Mouse (Mus musculus): ENCODE measurements around the gene Epb41l1. TPM values are rescaled to one million over a fixed set of nuclear protein-coding genes. Genes with fewer than 3 reads are reported as not detected.
"Not testable (repeated sequence)": the region's sequence is repeated elsewhere in the genome, so short reads cannot be mapped to it uniquely, and the experiment has no call there.

Epb41l1 gene
- polyA plus RNA-seq, 1 experiment = 38.1 TPM

DNA sequence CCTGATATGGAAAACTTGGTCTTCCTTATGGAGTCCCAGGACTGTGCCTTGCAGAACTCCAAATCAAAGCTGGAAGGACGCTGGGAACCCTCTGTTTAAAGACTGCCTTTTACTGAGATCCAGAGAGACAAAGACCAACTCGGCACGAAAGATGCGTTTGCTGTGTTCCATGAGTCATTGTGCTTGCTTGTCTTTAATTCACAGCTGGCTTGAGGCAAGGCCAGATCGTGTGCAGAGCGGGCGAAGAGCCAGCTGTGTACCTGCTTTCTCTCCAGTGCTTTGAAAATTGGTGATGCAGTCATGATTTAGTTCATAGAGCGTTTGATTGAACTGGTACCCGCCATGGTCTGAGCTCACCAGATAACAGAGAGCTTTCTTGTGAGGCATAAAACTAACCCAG is 94.4 kb downstream of the Epb41l1 start:
- DNase-seq = no peak
- H3K4me1 ChIP-seq (ENCODE audit: control insufficient read depth, insufficient read depth, low read length) = no peaks in the 10 kb centered on the region; the same call in 1 of the 2 replicates
- no peak overlapping the region for H3K27ac ChIP-seq (ENCODE audit: insufficient read depth, low read depth, low read length)
- TF ChIP-seq CTCF (conservative IDR thresholded peaks at IDR 0.05; ENCODE audit: insufficient read depth, insufficient read length, low read depth, low read length) = no peak
- no peak for TF ChIP-seq POLR2A (IDR thresholded peaks at IDR 0.05; ENCODE audit: low read depth, low read length)
- no peaks in the 10 kb centered on the region; the same call in 1 of the 2 replicates for H3K36me3 ChIP-seq (ENCODE audit: control insufficient read depth, insufficient read depth, low read length)
- WGBS = 87% methylated on average over 9 of the region's 9 CpGs
- H3K4me3 ChIP-seq (ENCODE audit: insufficient read depth, low read depth, low read length) = no peak overlapping the region
- H3K27me3 ChIP-seq (replicated peaks; ENCODE audit: control insufficient read depth, insufficient read depth, low read length) = no peaks in the 10 kb centered on the region

- peak; percentile 89 for TF ChIP-seq CTCF (conservative IDR thresholded peaks at IDR 0.05; ENCODE audit: insufficient read depth, insufficient read length, low read depth, low read length)
- TF ChIP-seq POLR2A (IDR thresholded peaks at IDR 0.05; ENCODE audit: low read depth, low read length) = no peak
- no peaks in the 10 kb centered on the region; the same call in 1 of the 2 replicates for H3K36me3 ChIP-seq (ENCODE audit: control insufficient read depth, insufficient read depth, low read length)
- H3K27ac ChIP-seq (ENCODE audit: insufficient read depth, low read depth, low read length) = no peak overlapping the region
- no peak overlapping the region for H3K4me3 ChIP-seq (ENCODE audit: insufficient read depth, low read depth, low read length)
- WGBS = 21% methylated on average over 7 of the region's 7 CpGs
- no peaks in the 10 kb centered on the region for H3K27me3 ChIP-seq (replicated peaks; ENCODE audit: control insufficient read depth, insufficient read depth, low read length)
- no peaks in the 10 kb centered on the region; the same call in 1 of the 2 replicates for H3K4me1 ChIP-seq (ENCODE audit: control insufficient read depth, insufficient read depth, low read length)
- DNase-seq = peak; percentile 75
Observed at GRCm38 (mm10) chr2:156515565-156516185, 95.0 kb downstream of the Epb41l1 start.

DNA sequence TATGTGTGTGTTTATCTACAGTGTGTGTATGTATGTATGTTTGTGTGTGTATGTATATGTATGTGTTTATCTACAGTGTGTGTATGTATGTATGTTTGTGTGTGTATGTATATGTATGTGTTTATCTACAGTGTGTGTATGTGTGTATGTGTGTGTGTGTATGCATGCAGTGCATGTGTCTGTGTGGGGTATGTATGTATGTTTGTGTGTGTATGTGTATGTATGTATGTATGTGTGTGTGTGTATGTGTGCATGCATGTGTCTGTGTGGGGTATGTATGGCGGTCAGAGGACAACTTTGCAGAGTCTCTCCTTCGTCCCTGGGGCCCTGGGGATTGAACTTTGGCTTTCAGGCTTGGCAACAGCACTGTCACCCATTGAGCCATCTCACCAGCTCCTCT is 96.0 kb downstream of the Epb41l1 start:
- DNase-seq; H3K27ac ChIP-seq (ENCODE audit: insufficient read depth, low read depth, low read length); H3K4me1 ChIP-seq (ENCODE audit: control insufficient read depth, insufficient read depth, low read length); H3K27me3 ChIP-seq (replicated peaks; ENCODE audit: control insufficient read depth, insufficient read depth, low read length); H3K36me3 ChIP-seq (ENCODE audit: control insufficient read depth, insufficient read depth, low read length); H3K4me3 ChIP-seq (ENCODE audit: insufficient read depth, low read depth, low read length): not testable (repeated sequence)
- WGBS = 80% methylated on average over 2 of the region's 2 CpGs

GRCm38 (mm10) chr2:156518306-156518705 is 97.6 kb downstream of the Epb41l1 start:
- Histone ChIP-seq H3K36me3 (ENCODE audit: control insufficient read depth, insufficient read depth, low read length) (no peaks in the 10 kb centered on the region; the same call in 1 of the 2 replicates), H3K4me3 (ENCODE audit: insufficient read depth, low read depth, low read length) (no peak overlapping the region), H3K4me1 (ENCODE audit: control insufficient read depth, insufficient read depth, low read length) (no peaks in the 10 kb centered on the region), H3K27me3 (replicated peaks; ENCODE audit: control insufficient read depth, insufficient read depth, low read length) (no peaks in the 10 kb centered on the region), H3K27ac (ENCODE audit: insufficient read depth, low read depth, low read length) (no peak overlapping the region)
- 74% methylated on average over 6 of the region's 6 CpGs for WGBS
- TF ChIP-seq POLR2A (IDR thresholded peaks at IDR 0.05; ENCODE audit: low read depth, low read length) (no peak), CTCF (conservative IDR thresholded peaks at IDR 0.05; ENCODE audit: insufficient read depth, insufficient read length, low read depth, low read length) (no peak)
- DNase-seq = no peak

GRCm38 (mm10) chr2:156519584-156519983 is 98.9 kb downstream of the Epb41l1 start:
- WGBS = 87% methylated on average over 5 of the region's 5 CpGs
- no peak overlapping the region for H3K27ac ChIP-seq (ENCODE audit: insufficient read depth, low read depth, low read length)
- TF ChIP-seq CTCF (conservative IDR thresholded peaks at IDR 0.05; ENCODE audit: insufficient read depth, insufficient read length, low read depth, low read length) (no peak), POLR2A (IDR thresholded peaks at IDR 0.05; ENCODE audit: low read depth, low read length) (no peak)
- no peaks in the 10 kb centered on the region for H3K27me3 ChIP-seq (replicated peaks; ENCODE audit: control insufficient read depth, insufficient read depth, low read length)
- no peak for DNase-seq
- no peak overlapping the region for H3K4me3 ChIP-seq (ENCODE audit: insufficient read depth, low read depth, low read length)
- H3K4me1 ChIP-seq (ENCODE audit: control insufficient read depth, insufficient read depth, low read length) = no peaks in the 10 kb centered on the region
- no peaks in the 10 kb centered on the region; the same call in 1 of the 2 replicates for H3K36me3 ChIP-seq (ENCODE audit: control insufficient read depth, insufficient read depth, low read length)

- H3K27ac ChIP-seq (ENCODE audit: insufficient read depth, low read depth, low read length) = no peak overlapping the region
- H3K4me1 ChIP-seq (ENCODE audit: control insufficient read depth, insufficient read depth, low read length) = no peaks in the 10 kb centered on the region
- TF ChIP-seq POLR2A (IDR thresholded peaks at IDR 0.05; ENCODE audit: low read depth, low read length) = no peak
- no peak for TF ChIP-seq CTCF (conservative IDR thresholded peaks at IDR 0.05; ENCODE audit: insufficient read depth, insufficient read length, low read depth, low read length)
- WGBS = 83% methylated on average over 11 of the region's 11 CpGs
- H3K27me3 ChIP-seq (replicated peaks; ENCODE audit: control insufficient read depth, insufficient read depth, low read length) = no peaks in the 10 kb centered on the region
- H3K36me3 ChIP-seq (ENCODE audit: control insufficient read depth, insufficient read depth, low read length) = no peaks in the 10 kb centered on the region; the same call in 1 of the 2 replicates
- H3K4me3 ChIP-seq (ENCODE audit: insufficient read depth, low read depth, low read length) = no peak overlapping the region
- DNase-seq = no peak
Observed at GRCm38 (mm10) chr2:156522994-156523393, 102.3 kb downstream of the Epb41l1 start.

DNA sequence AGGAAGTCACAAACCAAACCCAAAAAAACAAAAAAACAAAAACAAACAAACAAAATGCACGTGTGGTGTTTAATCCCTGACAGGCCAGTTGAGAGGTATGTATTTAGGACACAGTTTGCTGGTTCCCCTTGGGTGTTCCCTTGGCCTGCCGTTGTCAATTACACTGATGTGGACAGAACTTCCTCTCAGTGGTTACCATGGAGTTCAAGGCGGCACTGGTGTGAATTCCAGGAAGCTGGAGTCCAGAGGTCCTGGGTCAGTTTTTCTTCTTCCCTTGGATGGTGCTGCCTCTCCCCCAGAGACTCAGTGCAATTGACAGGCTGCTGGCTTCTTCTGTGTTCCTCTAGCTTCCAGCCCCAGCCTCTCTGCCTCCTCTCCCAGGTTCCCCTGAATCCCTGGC is 103.4 kb downstream of the Epb41l1 start:
- WGBS = 27% methylated on average over 3 of the region's 3 CpGs
- no peaks in the 10 kb centered on the region for H3K4me1 ChIP-seq (ENCODE audit: control insufficient read depth, insufficient read depth, low read length)
- peak; percentile 36 for DNase-seq
- H3K4me3 ChIP-seq (ENCODE audit: insufficient read depth, low read depth, low read length) = no peak overlapping the region
- TF ChIP-seq POLR2A (IDR thresholded peaks at IDR 0.05; ENCODE audit: low read depth, low read length) = no peak
- no peak for TF ChIP-seq CTCF (conservative IDR thresholded peaks at IDR 0.05; ENCODE audit: insufficient read depth, insufficient read length, low read depth, low read length)
- no peak overlapping the region for H3K27ac ChIP-seq (ENCODE audit: insufficient read depth, low read depth, low read length)
- no peaks in the 10 kb centered on the region for H3K27me3 ChIP-seq (replicated peaks; ENCODE audit: control insufficient read depth, insufficient read depth, low read length)
- H3K36me3 ChIP-seq (ENCODE audit: control insufficient read depth, insufficient read depth, low read length) = no peaks in the 10 kb centered on the region; the same call in 1 of the 2 replicates
